Mouse (Mus musculus): ENCODE measurements around the gene Kcnip1. TPM values are rescaled to one million over a fixed set of nuclear protein-coding genes. Genes with fewer than 3 reads are reported as not detected.

Gene Kcnip1
- polyA plus RNA-seq, 1 experiment from 2014 or later = 0.54 TPM

DNA sequence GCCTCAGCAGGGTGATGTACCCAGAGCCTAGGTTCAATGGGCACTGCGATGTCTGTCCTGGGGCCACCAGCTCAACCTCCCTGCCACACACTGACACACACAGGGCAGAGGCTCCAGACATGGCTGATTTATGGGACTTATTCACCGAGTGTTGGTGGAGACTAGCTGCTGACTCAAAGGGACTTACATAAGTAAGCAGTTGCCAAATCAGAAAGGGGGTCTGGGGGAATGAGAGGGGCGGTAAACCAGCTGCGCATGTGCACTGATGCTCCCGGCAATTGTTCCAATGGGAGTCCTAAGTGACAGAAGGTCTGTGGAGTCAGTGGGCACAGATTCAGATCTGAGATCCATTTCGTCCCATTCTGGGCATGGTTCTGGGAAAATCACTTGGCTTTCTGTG is 35.4 kb downstream of the Kcnip1 start:
- Histone ChIP-seq H3K9ac (no peak overlapping the region), H3K4me1 (replicated peaks) (peaks cover 7% of the 10 kb centered on the region), H3K27me3 (replicated peaks) (0 out of 2 replicates have a peak, but pooled peaks cover 8% of the 10 kb centered on the region), H3K9me3 (replicated peaks) (no peaks in the 10 kb centered on the region), H3K27ac (ENCODE audit: poor library complexity, severe bottlenecking) (no peak overlapping the region), H3K36me3 (no peaks in the 10 kb centered on the region), H3K4me3 (no peak overlapping the region), H3K4me2 (no peak overlapping the region)
- 86% methylated on average over 6 of the region's 6 CpGs for WGBS
- no peak for ATAC-seq (ENCODE audit: insufficient number of reproducible peaks, low FRiP score)

DNA sequence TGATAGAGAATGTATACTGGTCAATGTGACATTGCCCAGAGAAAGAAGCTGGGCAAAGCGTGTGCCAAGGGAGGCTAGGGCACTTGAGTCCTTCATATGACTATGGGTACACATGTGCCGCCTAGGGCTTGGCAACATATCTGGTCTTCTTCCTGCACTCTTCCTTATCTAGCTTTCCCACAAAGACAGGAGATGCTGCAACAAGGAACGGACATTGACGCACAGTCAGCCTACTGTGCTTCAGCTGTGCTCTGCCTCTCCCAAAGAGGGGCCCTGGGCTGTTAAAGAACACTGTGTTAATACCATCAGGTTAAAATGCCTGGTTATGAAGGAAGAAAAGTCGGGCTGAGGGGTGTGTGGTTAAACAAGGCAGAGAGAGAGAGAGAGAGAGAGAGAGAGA is 36.3 kb downstream of the Kcnip1 start:
- Histone ChIP-seq H3K27me3 (replicated peaks) (0 out of 2 replicates have a peak, but pooled peaks cover 8% of the 10 kb centered on the region), H3K27ac (ENCODE audit: poor library complexity, severe bottlenecking) (no peak overlapping the region), H3K4me3 (no peak overlapping the region), H3K9ac (no peak overlapping the region), H3K9me3 (replicated peaks) (no peaks in the 10 kb centered on the region), H3K4me1 (replicated peaks) (no peaks in the 10 kb centered on the region), H3K4me2 (no peak overlapping the region), H3K36me3 (no peaks in the 10 kb centered on the region)
- no peak for ATAC-seq (ENCODE audit: insufficient number of reproducible peaks, low FRiP score)
- WGBS = 60% methylated on average over 5 of the region's 5 CpGs

DNA sequence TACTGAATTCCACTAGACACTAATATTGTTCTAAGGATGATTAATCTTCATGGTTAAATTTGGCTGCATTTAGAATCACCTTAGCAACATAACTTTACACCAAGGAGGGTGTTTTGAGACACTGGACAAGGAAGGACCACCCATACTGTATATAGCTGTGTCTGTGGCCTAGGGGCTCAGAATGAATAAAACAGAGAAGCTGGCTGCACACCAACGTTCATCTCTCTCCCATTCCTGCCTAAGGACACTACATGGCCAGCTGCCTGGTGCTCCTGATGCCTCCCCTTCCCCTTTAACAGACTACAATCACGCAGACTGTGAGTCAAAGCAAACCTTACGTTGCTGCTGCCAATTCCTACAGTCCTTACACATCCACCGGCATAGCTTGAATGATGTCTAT is 37.0 kb downstream of the Kcnip1 start:
- no peak overlapping the region for H3K4me3 ChIP-seq
- H3K4me1 ChIP-seq (replicated peaks) = no peaks in the 10 kb centered on the region
- H3K27me3 ChIP-seq (replicated peaks) = 0 out of 2 replicates have a peak, but pooled peaks cover 8% of the 10 kb centered on the region
- 72% methylated on average over 4 of the region's 4 CpGs for WGBS
- H3K36me3 ChIP-seq = no peaks in the 10 kb centered on the region
- H3K27ac ChIP-seq (ENCODE audit: poor library complexity, severe bottlenecking) = no peak overlapping the region
- no peak for ATAC-seq (ENCODE audit: insufficient number of reproducible peaks, low FRiP score)
- no peak overlapping the region for H3K9ac ChIP-seq
- H3K4me2 ChIP-seq = no peak overlapping the region
- H3K9me3 ChIP-seq (replicated peaks) = no peaks in the 10 kb centered on the region

DNA sequence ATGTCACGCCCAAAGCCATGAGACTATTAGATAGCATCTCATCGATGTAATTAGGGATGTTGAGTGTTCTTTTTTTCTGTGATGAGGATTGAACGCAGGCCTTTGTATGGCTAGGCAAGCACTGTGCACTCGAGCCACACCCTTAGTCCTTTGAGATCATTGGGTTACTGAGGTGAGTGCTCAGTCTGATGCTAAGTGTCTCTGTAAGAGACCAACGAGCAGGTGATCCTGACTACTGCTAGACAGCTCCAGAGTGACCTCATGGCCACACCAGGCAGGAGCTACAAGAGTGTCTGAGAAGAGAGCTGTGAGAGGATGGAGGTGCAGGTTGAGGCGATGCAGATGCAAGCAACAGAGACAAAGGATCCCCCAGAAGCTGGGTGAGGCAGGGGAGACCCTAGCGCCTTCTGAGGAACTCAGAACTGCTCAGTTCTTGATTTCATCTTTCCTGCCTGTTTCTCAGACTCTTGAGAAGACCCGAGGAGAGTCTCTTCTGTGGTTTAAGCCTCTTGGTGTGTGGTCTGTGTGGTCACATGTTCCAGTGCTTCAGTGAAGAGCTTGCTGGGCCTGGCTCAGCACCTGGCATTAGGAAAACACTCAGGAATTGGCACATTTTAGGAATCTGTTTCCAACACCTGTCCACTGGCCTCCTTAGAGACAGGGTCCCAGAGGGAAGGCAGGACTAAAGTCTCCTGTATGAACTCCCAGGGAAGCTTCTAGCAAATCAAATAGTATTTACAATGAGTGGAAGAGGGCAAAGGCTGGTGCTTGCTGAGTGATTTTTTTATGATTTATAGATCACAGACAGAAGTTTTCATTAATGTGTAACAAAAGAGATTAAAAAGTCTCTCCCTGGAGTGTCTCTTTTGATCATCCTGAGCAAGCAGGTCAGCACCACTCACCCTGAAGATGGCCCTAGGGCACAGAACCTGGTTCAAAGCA is 41.0 kb downstream of the Kcnip1 start:
- Histone ChIP-seq H3K9ac (no peak overlapping the region), H3K4me3 (no peak overlapping the region), H3K9me3 (replicated peaks) (peaks cover 4% of the 10 kb centered on the region), H3K36me3 (no peaks in the 10 kb centered on the region), H3K4me2 (no peak overlapping the region), H3K27ac (ENCODE audit: poor library complexity, severe bottlenecking) (no peak overlapping the region), H3K4me1 (replicated peaks) (no peaks in the 10 kb centered on the region), H3K27me3 (replicated peaks) (0 out of 2 replicates have a peak, but pooled peaks cover 8% of the 10 kb centered on the region)
- WGBS = 73% methylated on average over 8 of the region's 8 CpGs
- ATAC-seq (ENCODE audit: insufficient number of reproducible peaks, low FRiP score) = no peak

DNA sequence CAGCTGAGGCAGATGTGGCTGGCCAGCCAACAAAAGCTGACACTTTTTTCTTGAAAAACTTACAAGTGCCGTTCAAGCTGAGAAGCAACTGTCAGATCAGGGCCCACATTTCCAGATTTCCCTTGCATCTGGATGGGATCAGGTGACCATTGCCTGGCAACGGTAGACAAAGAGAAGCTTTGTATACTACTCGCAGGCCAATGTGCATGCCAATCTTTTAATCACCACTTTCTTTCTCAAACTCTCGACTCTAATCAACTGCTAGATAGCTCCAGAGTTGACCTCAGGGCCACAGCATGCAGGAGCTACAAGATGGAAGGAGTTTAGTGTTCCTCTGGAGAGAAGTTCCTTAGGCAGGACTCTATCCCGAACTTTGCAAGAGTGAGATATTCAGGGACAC is 41.8 kb downstream of the Kcnip1 start:
- H3K27me3 ChIP-seq (replicated peaks) = 0 out of 2 replicates have a peak, but pooled peaks cover 3% of the 10 kb centered on the region
- no peak overlapping the region for H3K4me2 ChIP-seq
- no peaks in the 10 kb centered on the region for H3K4me1 ChIP-seq (replicated peaks)
- H3K36me3 ChIP-seq = no peaks in the 10 kb centered on the region
- peaks cover 4% of the 10 kb centered on the region for H3K9me3 ChIP-seq (replicated peaks)
- WGBS = 50% methylated on average over 5 of the region's 5 CpGs
- ATAC-seq (ENCODE audit: insufficient number of reproducible peaks, low FRiP score) = no peak
- no peak overlapping the region for H3K4me3 ChIP-seq
- H3K9ac ChIP-seq = no peak overlapping the region
- H3K27ac ChIP-seq (ENCODE audit: poor library complexity, severe bottlenecking) = no peak overlapping the region

- peaks cover 7% of the 10 kb centered on the region for H3K9me3 ChIP-seq (replicated peaks)
- H3K4me1 ChIP-seq (replicated peaks) = no peaks in the 10 kb centered on the region
- no peaks in the 10 kb centered on the region for H3K27me3 ChIP-seq (replicated peaks)
- WGBS = 57% methylated on average over 4 of the region's 4 CpGs
- H3K27ac ChIP-seq (ENCODE audit: poor library complexity, severe bottlenecking) = no peak overlapping the region
- no peak overlapping the region for H3K4me3 ChIP-seq
- ATAC-seq (ENCODE audit: insufficient number of reproducible peaks, low FRiP score) = no peak
- H3K4me2 ChIP-seq = no peak overlapping the region
- no peak overlapping the region for H3K9ac ChIP-seq
- no peaks in the 10 kb centered on the region for H3K36me3 ChIP-seq
These were observed 46.5 kb downstream of the Kcnip1 start for GRCm38 (mm10) chr11:33946501-33946900.

GRCm38 (mm10) chr11:33944786-33945328 is 48.1 kb downstream of the Kcnip1 start:
- Histone ChIP-seq H3K27me3 (replicated peaks) (no peaks in the 10 kb centered on the region), H3K4me1 (replicated peaks) (no peaks in the 10 kb centered on the region), H3K4me3 (no peak overlapping the region), H3K4me2 (no peak overlapping the region), H3K36me3 (no peaks in the 10 kb centered on the region), H3K9me3 (replicated peaks) (0 out of 2 replicates have a peak, but pooled peaks cover 3% of the 10 kb centered on the region), H3K27ac (ENCODE audit: poor library complexity, severe bottlenecking) (no peak overlapping the region), H3K9ac (no peak overlapping the region)
- no peak for ATAC-seq (ENCODE audit: insufficient number of reproducible peaks, low FRiP score)
- 83% methylated on average over 9 of the region's 9 CpGs for WGBS

DNA sequence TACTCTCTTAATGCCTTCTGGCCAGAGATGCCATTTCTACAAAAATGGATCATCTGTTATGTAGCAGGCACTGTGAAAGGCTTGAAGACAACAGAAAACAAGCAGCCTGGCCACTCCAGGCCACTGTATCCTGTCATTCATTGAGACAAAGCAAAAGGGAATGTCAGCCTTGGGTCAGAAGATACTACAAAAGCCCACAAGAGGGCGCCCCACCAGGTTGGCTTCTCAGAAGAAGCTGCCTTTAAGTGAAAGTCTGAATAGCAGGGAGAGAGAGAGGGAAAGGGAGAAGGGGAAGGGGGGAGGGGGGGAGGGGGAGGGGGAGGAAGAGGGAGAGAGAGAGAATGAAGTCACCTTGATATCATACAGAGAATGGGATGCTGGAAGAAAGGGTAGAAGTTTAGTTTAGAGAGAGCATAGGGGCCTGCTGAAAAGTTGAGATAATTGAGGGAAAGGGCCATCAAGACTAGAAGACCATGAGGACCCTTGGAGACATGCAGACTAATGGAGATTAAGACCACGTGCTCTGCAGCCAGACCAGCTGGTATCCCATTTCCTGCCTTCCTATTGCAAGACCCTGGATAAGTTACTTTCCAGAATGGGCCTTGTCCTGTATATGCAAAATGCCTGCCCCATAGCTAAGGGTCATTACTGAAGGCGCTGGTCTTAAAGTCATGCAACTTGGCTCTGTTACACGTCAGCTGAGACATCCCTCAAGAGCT is 48.7 kb downstream of the Kcnip1 start:
- Histone ChIP-seq H3K4me3 (no peak overlapping the region), H3K4me1 (replicated peaks) (no peaks in the 10 kb centered on the region), H3K9me3 (replicated peaks) (0 out of 2 replicates have a peak, but pooled peaks cover 3% of the 10 kb centered on the region), H3K9ac (no peak overlapping the region), H3K27me3 (replicated peaks) (no peaks in the 10 kb centered on the region), H3K4me2 (no peak overlapping the region), H3K27ac (ENCODE audit: poor library complexity, severe bottlenecking) (no peak overlapping the region), H3K36me3 (no peaks in the 10 kb centered on the region)
- no peak for ATAC-seq (ENCODE audit: insufficient number of reproducible peaks, low FRiP score)
- 51% methylated on average over 4 of the region's 4 CpGs for WGBS

DNA sequence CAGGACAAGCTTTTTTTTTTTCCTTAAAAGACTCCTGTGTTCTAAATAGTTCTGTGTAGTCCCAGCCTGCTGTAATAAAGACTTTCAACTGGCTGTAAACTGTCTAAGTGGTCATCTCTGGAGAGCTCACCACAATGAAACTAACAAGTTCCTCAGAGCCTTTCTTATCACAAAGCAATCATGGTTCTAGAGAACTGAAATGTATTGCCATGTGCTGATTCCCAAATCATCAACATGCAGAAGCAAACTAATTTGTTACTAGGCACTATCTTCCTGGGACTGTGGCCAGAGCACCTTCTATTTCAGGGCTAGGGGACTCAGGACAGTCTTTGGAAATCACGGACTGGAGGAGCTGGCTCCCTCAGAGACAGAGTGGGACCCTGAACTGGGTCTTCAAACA is 49.4 kb downstream of the Kcnip1 start:
- H3K36me3 ChIP-seq = no peaks in the 10 kb centered on the region
- H3K9me3 ChIP-seq (replicated peaks) = 0 out of 2 replicates have a peak, but pooled peaks cover 3% of the 10 kb centered on the region
- no peaks in the 10 kb centered on the region for H3K27me3 ChIP-seq (replicated peaks)
- H3K9ac ChIP-seq = no peak overlapping the region
- ATAC-seq (ENCODE audit: insufficient number of reproducible peaks, low FRiP score) = no peak
- no peaks in the 10 kb centered on the region for H3K4me1 ChIP-seq (replicated peaks)
- H3K4me3 ChIP-seq = no peak overlapping the region
- H3K4me2 ChIP-seq = no peak overlapping the region
- WGBS = 61% methylated on average over 1 of the region's 1 CpGs
- no peak overlapping the region for H3K27ac ChIP-seq (ENCODE audit: poor library complexity, severe bottlenecking)

- Histone ChIP-seq H3K27ac (ENCODE audit: poor library complexity, severe bottlenecking) (no peak overlapping the region), H3K4me3 (no peak overlapping the region), H3K4me1 (replicated peaks) (no peaks in the 10 kb centered on the region), H3K9ac (no peak overlapping the region), H3K27me3 (replicated peaks) (no peaks in the 10 kb centered on the region), H3K36me3 (no peaks in the 10 kb centered on the region), H3K9me3 (replicated peaks) (0 out of 2 replicates have a peak, but pooled peaks cover 3% of the 10 kb centered on the region), H3K4me2 (no peak overlapping the region)
- no peak for ATAC-seq (ENCODE audit: insufficient number of reproducible peaks, low FRiP score)
- WGBS = 56% methylated on average over 4 of the region's 4 CpGs
These were observed 53.4 kb downstream of the Kcnip1 start for GRCm38 (mm10) chr11:33939456-33940113.

Measured in heart, embryonic 12.5 days (tissue).